Mouse (Mus musculus): ENCODE data around the gene Sdk2. TPM values are rescaled to one million over a fixed set of nuclear protein-coding genes. Genes with fewer than 3 reads are reported as not detected.

The Sdk2 gene
- total and polyA plus RNA-seq, 3 experiments, result 0.13 TPM; not detected in 2

- TF ChIP-seq TAL1 (IDR thresholded peaks at IDR 0.05; ENCODE audit: low read length) (no peak), MXI1 (IDR thresholded peaks at IDR 0.05; ENCODE audit: low read depth, low read length) (no peak), MYB (IDR thresholded peaks at IDR 0.05; ENCODE audit: low read depth, low read length) (no peak), ZMIZ1 (IDR thresholded peaks at IDR 0.05; ENCODE audit: low read depth, low read length) (no peak), MAFK (IDR thresholded peaks at IDR 0.05; ENCODE audit: borderline replicate concordance, low read depth, low read length) (no peak), SMC3 (IDR thresholded peaks at IDR 0.05; ENCODE audit: low read depth, low read length) (no peak), BHLHE40 (IDR thresholded peaks at IDR 0.05; ENCODE audit: borderline replicate concordance, low read depth, low read length) (no peak), E2F4 (IDR thresholded peaks at IDR 0.05; ENCODE audit: borderline replicate concordance, low read depth, low read length) (no peak), USF1 (IDR thresholded peaks at IDR 0.05; ENCODE audit: low read depth, low read length) (no peak), POLR2AphosphoS2 (IDR thresholded peaks at IDR 0.05; ENCODE audit: low read length) (no peak), NELFE (IDR thresholded peaks at IDR 0.05; ENCODE audit: low read depth, low read length) (no peak)
- no peak overlapping the region for H3K9ac ChIP-seq (ENCODE audit: control insufficient read depth, low read depth, low read length, poor library complexity, severe bottlenecking)
- H3K79me2 ChIP-seq (ENCODE audit: control insufficient read depth, insufficient read depth, low read length, poor library complexity), result no peaks in the 10 kb centered on the region
- no peaks in the 10 kb centered on the region for H3K27me3 ChIP-seq (ENCODE audit: control insufficient read depth in 1 of 2, insufficient read depth in 2 of 2, low read length in 2 of 2)
- H3K4me1 ChIP-seq (ENCODE audit: control insufficient read depth in 1 of 2, insufficient read depth in 2 of 2, low read length in 2 of 2), result no peaks in the 10 kb centered on the region
- no peak overlapping the region for H3K4me3 ChIP-seq (ENCODE audit: control insufficient read depth in 1 of 2, insufficient read depth in 1 of 2, low read depth in 2 of 2, low read length in 2 of 2)
- no peaks in the 10 kb centered on the region for H3K36me3 ChIP-seq (ENCODE audit: control insufficient read depth in 1 of 2, insufficient read depth in 2 of 2, low read length in 2 of 2)
- H3K9me3 ChIP-seq (replicated peaks; ENCODE audit: insufficient read depth, low read length), result no peaks in the 10 kb centered on the region
- no peak for DNase-seq (ENCODE audit: low read depth, low spot score)
- H3K27ac ChIP-seq (ENCODE audit: control insufficient read depth, low read depth, low read length), result no peak overlapping the region
Measured at GRCm38 (mm10) chr11:113950904-113951615, 115.8 kb downstream of the Sdk2 start.

GRCm38 (mm10) chr11:113948676-113949075, 118.2 kb downstream of the Sdk2 start:
- no peak for DNase-seq (ENCODE audit: low read depth, low spot score)
- Histone ChIP-seq H3K27me3 (ENCODE audit: control insufficient read depth in 1 of 2, insufficient read depth in 2 of 2, low read length in 2 of 2) (no peaks in the 10 kb centered on the region), H3K9me3 (replicated peaks; ENCODE audit: insufficient read depth, low read length) (no peaks in the 10 kb centered on the region), H3K4me3 (ENCODE audit: control insufficient read depth in 1 of 2, insufficient read depth in 1 of 2, low read depth in 2 of 2, low read length in 2 of 2) (no peak overlapping the region), H3K27ac (ENCODE audit: control insufficient read depth, low read depth, low read length) (no peak overlapping the region), H3K4me1 (ENCODE audit: control insufficient read depth in 1 of 2, insufficient read depth in 2 of 2, low read length in 2 of 2) (no peaks in the 10 kb centered on the region), H3K79me2 (ENCODE audit: control insufficient read depth, insufficient read depth, low read length, poor library complexity) (no peaks in the 10 kb centered on the region), H3K9ac (ENCODE audit: control insufficient read depth, low read depth, low read length, poor library complexity, severe bottlenecking) (no peak overlapping the region), H3K36me3 (ENCODE audit: control insufficient read depth in 1 of 2, insufficient read depth in 2 of 2, low read length in 2 of 2) (no peaks in the 10 kb centered on the region)
- TF ChIP-seq KAT2A (conservative IDR thresholded peaks at IDR 0.05; ENCODE audit: low read depth, low read length) (no peak), MYB (IDR thresholded peaks at IDR 0.05; ENCODE audit: low read depth, low read length) (no peak), CHD1 (IDR thresholded peaks at IDR 0.05; ENCODE audit: low read depth, low read length) (no peak), SMC3 (IDR thresholded peaks at IDR 0.05; ENCODE audit: low read depth, low read length) (no peak), POLR2AphosphoS5 (IDR thresholded peaks at IDR 0.05; ENCODE audit: borderline replicate concordance, low read depth, low read length) (no peak), ZC3H11A (IDR thresholded peaks at IDR 0.05; ENCODE audit: low read depth, low read length) (no peak), ETS1 (IDR thresholded peaks at IDR 0.05; ENCODE audit: low read depth, low read length) (no peak), RAD21 (IDR thresholded peaks at IDR 0.05; ENCODE audit: low read depth, low read length) (no peak), TAL1 (IDR thresholded peaks at IDR 0.05; ENCODE audit: low read length) (no peak), MEF2A (IDR thresholded peaks at IDR 0.05; ENCODE audit: extremely low read depth, insufficient replicate concordance, low read depth, low read length, poor library complexity, severe bottlenecking) (no peak), USF2 (IDR thresholded peaks at IDR 0.05; ENCODE audit: borderline replicate concordance in 1 of 2, insufficient read depth in 1 of 2, low read depth in 1 of 2, low read length in 2 of 2) (no peak)
